Mouse (Mus musculus) lung, embryonic 15.5 days (tissue): ENCODE measurements around the gene Cdc37. TPM values are rescaled to one million over a fixed set of nuclear protein-coding genes. Genes with fewer than 3 reads are reported as not detected.
"Not testable (repeated sequence)": the region's sequence is repeated elsewhere in the genome, so short reads cannot be mapped to it uniquely, and the experiment has no call there.

Experiments used
- ATAC-seq: fragments of 200-750 bp; cut with Nextera tagmentation; 2 replicates; pipeline ENCODE4 v1.8.0; 2017; ENCODE audit warnings: moderate number of reproducible peaks, borderline replicate concordance; ENCODE audit not compliant: low FRiP score, low TSS enrichment; ENCODE audit errors: extremely low read depth
- H3K27ac ChIP-seq: fragments of 300-500 bp; sonication (generic); 2 replicates; pipeline ENCODE4 v1.5.1; 2015; ENCODE audit warnings: moderate library complexity, mild to moderate bottlenecking, inconsistent platforms
- H3K27me3 ChIP-seq: fragments of 300-500 bp; sonication (generic); 2 replicates; pipeline ENCODE4 v1.6.1; 2015; ENCODE audit warnings: inconsistent platforms
- H3K36me3 ChIP-seq: fragments of 300-500 bp; sonication (generic); 2 replicates; pipeline ENCODE4 v1.6.1; 2015; ENCODE audit warnings: inconsistent platforms
- H3K4me1 ChIP-seq: fragments of 300-500 bp; sonication (generic); 2 replicates; pipeline ENCODE4 v1.6.1; 2015; ENCODE audit warnings: inconsistent platforms
- H3K4me2 ChIP-seq: fragments of 300-500 bp; sonication (generic); 2 replicates; pipeline ENCODE4 v1.6.1; 2015; ENCODE audit warnings: inconsistent platforms, mild to moderate bottlenecking, moderate library complexity
- H3K4me3 ChIP-seq: fragments of 300-500 bp; sonication (generic); 2 replicates; pipeline ENCODE4 v1.5.1; 2015; ENCODE audit warnings: mild to moderate bottlenecking, inconsistent platforms
- H3K9ac ChIP-seq: fragments of 300-500 bp; sonication (generic); 2 replicates; pipeline ENCODE4 v1.6.1; 2015; ENCODE audit warnings: inconsistent platforms
- H3K9me3 ChIP-seq: fragments of 300-500 bp; sonication (generic); 2 replicates; pipeline ENCODE4 v1.6.1; 2016; ENCODE audit warnings: inconsistent platforms
- WGBS: fragments of 180-500 bp; shearing (Covaris S2); methylation state at CpG from one replicate; pipeline ENCODE4 v1.1.7; 2015; 5-methylcytosine and 5-hydroxymethylcytosine counted together
- polyA plus RNA-seq: library from polyadenylated mRNA; unstranded; fragments of >200 nt; fragmentation: Nextera tagmentation; extraction: Ambion mirVana; gene quantifications from 2 replicates; pipeline ENCODE4 v1.2.1, GENCODE M21; 2015

The Cdc37 gene
- polyA plus RNA-seq = 316 and 319 TPM in 2 replicates

DNA sequence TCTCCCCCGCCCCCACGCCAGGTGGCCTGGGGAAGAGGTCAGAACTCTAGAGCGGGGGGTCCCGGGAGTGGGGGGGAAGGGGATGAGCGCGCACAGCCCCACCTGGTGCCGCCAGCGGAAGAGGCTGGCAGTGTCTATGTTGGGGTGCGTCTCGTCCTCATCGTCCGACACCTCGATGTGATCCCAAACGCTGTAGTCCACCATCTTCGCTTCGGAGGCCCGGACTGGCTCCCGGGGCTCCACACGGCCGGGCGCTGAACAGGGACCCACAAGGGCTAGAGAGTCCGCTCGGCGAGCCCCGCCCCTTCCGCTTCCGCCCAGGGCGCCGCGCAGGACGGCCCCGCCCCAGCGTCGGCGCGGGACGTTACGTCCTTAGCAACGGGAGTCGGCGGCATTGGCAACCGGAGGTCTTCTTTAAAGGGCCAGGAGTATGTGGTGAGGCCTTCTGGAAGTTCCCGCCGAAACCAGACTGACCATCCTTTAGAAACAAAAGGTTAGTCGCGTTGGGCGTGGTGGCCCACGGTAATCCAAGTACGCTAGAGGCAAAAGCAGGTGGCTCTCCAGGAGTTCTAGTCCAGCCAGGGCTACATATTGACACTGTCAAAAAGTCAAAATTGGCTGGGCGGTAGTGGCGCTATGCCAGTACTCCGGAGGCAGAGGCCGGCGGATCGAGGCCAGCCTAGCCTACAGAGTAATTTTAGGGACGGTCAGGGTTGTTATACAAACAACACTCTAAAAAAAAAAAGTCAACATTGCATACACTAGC lies at the start of gene Cdc37:
TSS of gene Cdc37 (minus strand) at position 329 of the 766 bp plus-strand sequence.
- ATAC-seq = peak; percentile 94
- no peaks in the 10 kb centered on the region for H3K27me3 ChIP-seq
- H3K27ac ChIP-seq = peak within 1 kb of the TSS; percentile 74
- no peaks in the 10 kb centered on the region for H3K9me3 ChIP-seq
- H3K4me2 ChIP-seq = peak within 1 kb of the TSS; percentile 87
- peak within 1 kb of the TSS; percentile 86 for H3K9ac ChIP-seq
- peak within 1 kb of the TSS; percentile 79 for H3K4me3 ChIP-seq
- peaks cover 6% of the 10 kb centered on the region; the same call in 1 of the 2 replicates for H3K36me3 ChIP-seq
- 2% methylated on average over 56 of the region's 56 CpGs for WGBS
- H3K4me1 ChIP-seq = peaks cover 66% of the 10 kb centered on the region

GRCm38 (mm10) chr9:21198960-21199359 lies 49.2 kb upstream of the Cdc37 start:
- Histone ChIP-seq H3K9me3 (no peaks in the 10 kb centered on the region), H3K36me3 (no peaks in the 10 kb centered on the region), H3K4me3 (no peak overlapping the region), H3K27ac (no peak overlapping the region), H3K27me3 (no peaks in the 10 kb centered on the region), H3K4me2 (no peak overlapping the region), H3K4me1 (peaks cover 20% of the 10 kb centered on the region), H3K9ac (no peak overlapping the region)
- 73% methylated on average over 3 of the region's 3 CpGs for WGBS
- no peak for ATAC-seq

- 21% methylated on average over 4 of the region's 4 CpGs for WGBS
- ATAC-seq = no peak
- H3K4me2 ChIP-seq = 0 out of 2 replicates have a peak overlapping the region, but pooled peaks have one; percentile 6
- H3K9ac ChIP-seq = no peak overlapping the region
- H3K27ac ChIP-seq = no peak overlapping the region
- H3K9me3 ChIP-seq = no peaks in the 10 kb centered on the region
- peaks cover 20% of the 10 kb centered on the region for H3K4me1 ChIP-seq
- no peak overlapping the region for H3K4me3 ChIP-seq
- no peaks in the 10 kb centered on the region for H3K36me3 ChIP-seq
- no peaks in the 10 kb centered on the region for H3K27me3 ChIP-seq
Observed at GRCm38 (mm10) chr9:21197981-21198380, 48.2 kb upstream of the Cdc37 start.

GRCm38 (mm10) chr9:21196521-21197433 lies 47.0 kb upstream of the Cdc37 start:
- H3K27ac ChIP-seq = no peak overlapping the region
- 0 out of 2 replicates have a peak overlapping the region, but pooled peaks have one; percentile 4 for H3K9ac ChIP-seq
- no peaks in the 10 kb centered on the region for H3K9me3 ChIP-seq
- H3K4me1 ChIP-seq = peaks cover 20% of the 10 kb centered on the region
- no peaks in the 10 kb centered on the region for H3K27me3 ChIP-seq
- H3K36me3 ChIP-seq = no peaks in the 10 kb centered on the region
- H3K4me2 ChIP-seq = peak overlapping the region; percentile 51
- peak overlapping the region; percentile 30 for H3K4me3 ChIP-seq
- WGBS = 31% methylated on average over 19 of the region's 19 CpGs
- ATAC-seq = peak; percentile 61; the same call in 1 of the 2 replicates

- 48% methylated on average over 7 of the region's 7 CpGs for WGBS
- H3K4me3 ChIP-seq, H3K36me3 ChIP-seq, H3K9me3 ChIP-seq, ATAC-seq, H3K4me2 ChIP-seq, H3K9ac ChIP-seq, H3K27me3 ChIP-seq, H3K27ac ChIP-seq: not testable (repeated sequence)
- H3K4me1 ChIP-seq = peaks cover 20% of the 10 kb centered on the region
Observed at GRCm38 (mm10) chr9:21195736-21196505, 46.1 kb upstream of the Cdc37 start.

- Histone ChIP-seq H3K9me3 (no peaks in the 10 kb centered on the region), H3K4me1 (peaks cover 20% of the 10 kb centered on the region), H3K36me3 (no peaks in the 10 kb centered on the region), H3K9ac (no peak overlapping the region), H3K4me2 (no peak overlapping the region), H3K27ac (no peak overlapping the region), H3K27me3 (no peaks in the 10 kb centered on the region), H3K4me3 (no peak overlapping the region)
- ATAC-seq = no peak
- 81% methylated on average over 4 of the region's 4 CpGs for WGBS
Observed at GRCm38 (mm10) chr9:21194787-21195493, 45.2 kb upstream of the Cdc37 start.

GRCm38 (mm10) chr9:21193786-21194185 lies 44.0 kb upstream of the Cdc37 start:
- peaks cover 20% of the 10 kb centered on the region for H3K4me1 ChIP-seq
- ATAC-seq = no peak
- 72% methylated on average over 3 of the region's 3 CpGs for WGBS
- no peaks in the 10 kb centered on the region for H3K36me3 ChIP-seq
- no peak overlapping the region for H3K4me2 ChIP-seq
- H3K4me3 ChIP-seq = no peak overlapping the region
- H3K9me3 ChIP-seq = no peaks in the 10 kb centered on the region
- H3K27ac ChIP-seq = no peak overlapping the region
- no peak overlapping the region for H3K9ac ChIP-seq
- H3K27me3 ChIP-seq = no peaks in the 10 kb centered on the region

DNA sequence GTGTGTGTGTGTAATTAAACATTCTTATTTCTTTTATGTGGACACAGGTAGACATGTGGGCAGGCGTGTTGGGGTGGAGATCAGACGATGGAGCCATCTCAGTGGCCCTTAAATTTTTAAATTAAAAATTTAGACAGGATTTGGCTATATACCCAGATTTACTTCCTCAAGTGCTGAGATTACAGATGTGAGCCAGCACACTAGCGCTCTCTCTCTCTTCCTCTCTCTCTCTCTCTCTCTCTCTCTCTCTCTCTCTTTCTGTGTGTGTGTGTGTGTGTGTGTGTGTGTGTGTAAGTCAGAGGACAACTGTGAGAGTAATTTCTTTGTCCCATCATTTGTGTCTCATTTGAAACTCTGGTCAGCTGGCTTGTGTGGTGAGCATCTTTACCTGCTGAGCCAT lies 40.9 kb upstream of the Cdc37 start:
- ATAC-seq = no peak
- Histone ChIP-seq H3K9me3 (no peaks in the 10 kb centered on the region), H3K36me3 (no peaks in the 10 kb centered on the region), H3K4me2 (no peak overlapping the region), H3K27me3 (no peaks in the 10 kb centered on the region), H3K4me3 (no peak overlapping the region), H3K4me1 (peaks cover 3% of the 10 kb centered on the region; the same call in 1 of the 2 replicates), H3K9ac (no peak overlapping the region), H3K27ac (no peak overlapping the region)
- 75% methylated on average over 3 of the region's 3 CpGs for WGBS

DNA sequence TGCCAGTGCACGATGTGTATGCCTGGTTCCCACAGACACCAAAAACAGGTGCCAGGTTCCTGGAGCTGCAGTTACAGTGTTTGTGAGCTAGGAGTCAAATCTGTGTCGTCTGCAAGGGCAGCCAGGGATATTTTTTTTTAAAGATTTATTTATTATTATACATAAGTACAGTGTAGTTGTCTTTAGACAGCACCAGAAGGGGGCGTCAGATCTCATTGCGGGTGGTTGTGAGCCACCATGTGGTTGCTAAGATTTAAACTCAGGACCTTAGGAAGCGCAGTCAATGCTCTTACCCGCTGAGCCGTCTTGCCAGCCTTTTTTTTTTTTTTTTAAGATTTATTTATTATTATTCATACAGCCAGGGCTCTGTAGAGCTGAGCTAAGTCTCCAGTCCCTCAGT lies 40.1 kb upstream of the Cdc37 start:
- Histone ChIP-seq H3K4me1 (peaks cover 1% of the 10 kb centered on the region), H3K4me3 (no peak overlapping the region), H3K27ac (no peak overlapping the region), H3K36me3 (no peaks in the 10 kb centered on the region), H3K4me2 (no peak overlapping the region), H3K9me3 (no peaks in the 10 kb centered on the region), H3K9ac (no peak overlapping the region), H3K27me3 (no peaks in the 10 kb centered on the region)
- WGBS = 41% methylated on average over 7 of the region's 7 CpGs
- no peak for ATAC-seq

- Histone ChIP-seq H3K9me3 (no peaks in the 10 kb centered on the region), H3K27me3 (no peaks in the 10 kb centered on the region), H3K27ac (no peak overlapping the region), H3K4me1 (peaks cover 26% of the 10 kb centered on the region), H3K4me3 (no peak overlapping the region), H3K9ac (no peak overlapping the region), H3K36me3 (no peaks in the 10 kb centered on the region), H3K4me2 (no peak overlapping the region)
- WGBS = 75% methylated on average over 5 of the region's 5 CpGs
- no peak for ATAC-seq
Observed at GRCm38 (mm10) chr9:21185436-21185835, 35.7 kb upstream of the Cdc37 start.

DNA sequence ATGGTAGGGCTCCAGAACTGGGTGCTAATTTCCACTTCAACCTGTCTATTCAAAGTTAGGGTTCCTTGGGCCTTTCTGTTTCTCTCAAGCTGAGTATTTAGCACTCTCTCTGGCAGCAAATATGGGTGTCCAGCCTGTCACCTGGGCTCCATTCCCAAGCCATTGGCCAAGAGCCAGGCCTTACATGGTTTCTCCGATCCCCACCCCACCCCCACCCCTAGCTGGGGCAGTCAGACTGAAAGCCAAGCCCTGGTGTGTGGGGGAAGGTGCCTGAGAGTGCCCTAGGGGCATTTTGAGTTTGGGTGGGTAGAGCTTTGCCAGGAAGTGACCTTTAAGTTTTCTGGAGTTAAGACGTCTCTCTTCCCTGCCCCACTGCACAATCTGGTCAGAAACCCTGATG lies 35.0 kb upstream of the Cdc37 start:
- no peaks in the 10 kb centered on the region; the same call in 1 of the 2 replicates for H3K27me3 ChIP-seq
- H3K36me3 ChIP-seq = no peaks in the 10 kb centered on the region
- no peak for ATAC-seq
- H3K4me2 ChIP-seq = no peak overlapping the region; the same call in 1 of the 2 replicates
- H3K4me1 ChIP-seq = peaks cover 26% of the 10 kb centered on the region
- 27% methylated on average over 2 of the region's 2 CpGs for WGBS
- no peak overlapping the region for H3K9ac ChIP-seq
- no peak overlapping the region for H3K27ac ChIP-seq
- no peak overlapping the region for H3K4me3 ChIP-seq
- H3K9me3 ChIP-seq = no peaks in the 10 kb centered on the region
